Mouse (Mus musculus): ENCODE data around the gene Gm1979.
"Not testable (repeated sequence)": the region's sequence is repeated elsewhere in the genome, so short reads cannot be mapped to it uniquely, and the experiment has no call there.

The Gm1979 gene

DNA sequence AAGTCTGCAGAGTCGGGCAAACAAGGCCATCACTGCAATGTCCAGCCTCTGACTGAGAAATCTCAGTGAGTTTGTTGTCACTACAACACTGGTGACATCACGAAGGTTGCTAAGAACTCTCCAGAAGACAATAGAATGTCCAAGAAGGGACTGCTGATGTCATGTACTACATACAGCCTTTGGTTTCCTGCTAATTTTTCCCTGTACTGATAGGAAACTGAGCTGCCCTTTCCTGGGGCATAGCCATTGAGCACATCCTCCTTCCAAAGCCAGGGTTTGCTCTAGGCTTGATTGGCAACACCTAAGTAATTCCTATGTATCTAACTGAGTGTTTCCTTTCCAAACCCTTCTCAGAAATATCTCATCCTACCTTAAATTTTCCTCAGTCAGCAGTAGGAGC, at the start of gene Gm1979:
TSS of gene Gm1979 (minus strand) at position 101 of the 400 bp plus-strand sequence.
- not testable (repeated sequence) for DNase-seq (ENCODE audit: low read depth in 2 of 2, low spot score in 2 of 2)

DNA sequence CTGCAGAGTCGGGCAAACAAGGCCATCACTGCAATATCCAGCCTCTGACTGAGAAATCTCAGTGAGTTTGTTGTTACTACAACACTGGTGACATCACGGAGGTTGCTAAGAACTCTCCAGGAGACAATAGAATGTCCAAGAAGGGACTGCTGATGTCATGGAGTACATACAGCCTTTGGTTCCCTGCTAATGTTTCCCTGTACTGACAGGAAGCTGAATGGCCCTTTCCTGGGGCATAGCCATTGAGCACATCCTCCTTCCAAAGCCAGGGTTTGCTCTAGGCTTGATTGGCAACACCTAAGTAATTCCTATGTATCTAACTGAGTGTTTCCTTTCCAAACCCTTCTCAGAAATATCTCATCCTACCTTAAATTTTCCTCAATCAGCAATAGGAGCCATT, 34.9 kb upstream of the Gm1979 start, which contains the start of gene Speer4a:
TSS of gene Speer4a (minus strand) at position 101 of the 400 bp plus-strand sequence.
- DNase-seq (ENCODE audit: low read depth in 2 of 2, low spot score in 2 of 2) = not testable (repeated sequence)

DNA sequence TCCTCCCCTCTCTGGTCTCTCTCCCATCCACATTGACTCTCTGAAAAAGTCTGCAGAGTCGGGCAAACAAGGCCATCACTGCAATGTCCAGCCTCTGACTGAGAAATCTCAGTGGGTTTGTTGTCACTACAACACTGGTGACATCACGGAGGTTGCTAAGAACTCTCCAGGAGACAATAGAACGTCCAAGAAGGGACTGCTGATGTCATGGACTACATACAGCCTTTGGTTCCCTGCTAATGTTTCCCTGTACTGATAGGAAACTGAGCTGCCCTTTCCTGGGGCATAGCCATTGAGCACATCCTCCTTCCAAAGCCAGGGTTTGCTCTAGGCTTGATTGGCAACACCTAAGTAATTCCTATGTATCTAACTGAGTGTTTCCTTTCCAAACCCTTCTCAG, 18.2 kb upstream of the Gm1979 start, which contains the start of gene Gm5862:
TSS of gene Gm5862 (minus strand) at position 101 of the 400 bp plus-strand sequence.
- DNase-seq (ENCODE audit: low read depth in 2 of 2, low spot score in 2 of 2) = not testable (repeated sequence)

DNA sequence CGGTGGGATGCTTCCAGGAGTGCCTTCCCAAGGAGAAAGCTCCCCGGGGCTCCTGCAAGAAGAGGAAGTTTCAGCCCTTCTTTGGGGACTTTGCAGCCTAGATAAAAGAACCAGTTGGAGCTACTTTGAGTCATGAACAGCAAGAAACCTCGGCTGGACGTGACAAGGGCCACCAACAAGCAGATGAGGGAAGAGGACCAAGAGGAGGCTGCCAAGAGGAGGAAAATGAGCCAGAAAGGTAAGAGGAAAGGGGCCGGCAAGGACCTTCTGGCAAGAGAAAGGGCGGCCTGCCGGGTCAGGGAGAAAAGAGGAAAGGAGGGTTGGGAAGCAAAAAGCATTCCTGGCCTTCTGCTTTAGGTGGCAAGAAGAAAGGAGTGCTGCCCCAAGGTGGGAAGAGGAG, 3.1 kb upstream of the Gm1979 start:
- not testable (repeated sequence) for DNase-seq (ENCODE audit: low read depth in 2 of 2, low spot score in 2 of 2)

DNA sequence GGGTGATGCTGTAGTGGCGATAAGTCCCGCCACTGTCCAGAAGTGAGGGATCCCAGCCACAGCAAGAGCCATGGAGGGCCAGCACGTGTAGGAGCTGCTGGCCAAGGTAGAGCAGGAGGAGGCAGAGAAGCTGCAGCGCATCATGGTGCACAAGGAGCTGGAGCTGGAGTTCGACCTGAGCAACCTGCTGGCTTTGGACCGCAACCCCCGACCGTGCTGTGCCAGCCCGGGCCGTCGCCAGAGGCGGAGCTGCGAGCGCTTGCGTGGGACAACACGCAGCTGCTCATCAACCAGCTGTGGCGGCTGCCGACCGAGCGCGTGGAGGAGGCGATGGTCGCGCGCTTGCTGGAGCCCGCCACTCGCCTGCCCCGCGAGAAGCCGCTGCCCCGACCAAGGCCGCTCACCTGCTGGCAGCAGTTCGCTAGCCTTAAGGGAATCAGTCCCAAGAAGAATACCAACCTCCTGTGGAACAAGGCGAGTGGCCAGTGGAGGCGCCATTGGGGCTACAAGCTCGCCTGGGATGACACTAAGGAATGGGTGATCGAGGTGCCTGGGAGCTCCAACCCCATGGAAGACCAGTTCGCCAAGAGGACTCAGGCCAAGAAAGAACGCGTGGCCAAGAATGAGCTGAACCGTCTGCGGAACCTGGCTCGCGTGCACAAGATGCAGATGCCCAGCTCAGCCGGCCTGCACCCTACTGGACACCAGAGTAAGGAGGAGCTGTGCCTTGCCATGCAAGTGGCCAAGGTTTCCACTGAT, 2.5 kb upstream of the Gm1979 start:
- not testable (repeated sequence) for DNase-seq (ENCODE audit: low read depth in 2 of 2, low spot score in 2 of 2)

DNA sequence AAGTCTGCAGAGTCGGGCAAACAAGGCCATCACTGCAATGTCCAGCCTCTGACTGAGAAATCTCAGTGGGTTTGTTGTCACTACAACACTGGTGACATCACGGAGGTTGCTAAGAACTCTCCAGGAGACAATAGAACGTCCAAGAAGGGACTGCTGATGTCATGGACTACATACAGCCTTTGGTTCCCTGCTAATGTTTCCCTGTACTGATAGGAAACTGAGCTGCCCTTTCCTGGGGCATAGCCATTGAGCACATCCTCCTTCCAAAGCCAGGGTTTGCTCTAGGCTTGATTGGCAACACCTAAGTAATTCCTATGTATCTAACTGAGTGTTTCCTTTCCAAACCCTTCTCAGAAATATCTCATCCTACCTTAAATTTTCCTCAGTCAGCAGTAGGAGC, 16.0 kb downstream of the Gm1979 start, which contains the start of gene Gm21698:
TSS of gene Gm21698 (minus strand) at position 101 of the 400 bp plus-strand sequence.
- DNase-seq (ENCODE audit: low read depth in 2 of 2, low spot score in 2 of 2) = not testable (repeated sequence)

DNA sequence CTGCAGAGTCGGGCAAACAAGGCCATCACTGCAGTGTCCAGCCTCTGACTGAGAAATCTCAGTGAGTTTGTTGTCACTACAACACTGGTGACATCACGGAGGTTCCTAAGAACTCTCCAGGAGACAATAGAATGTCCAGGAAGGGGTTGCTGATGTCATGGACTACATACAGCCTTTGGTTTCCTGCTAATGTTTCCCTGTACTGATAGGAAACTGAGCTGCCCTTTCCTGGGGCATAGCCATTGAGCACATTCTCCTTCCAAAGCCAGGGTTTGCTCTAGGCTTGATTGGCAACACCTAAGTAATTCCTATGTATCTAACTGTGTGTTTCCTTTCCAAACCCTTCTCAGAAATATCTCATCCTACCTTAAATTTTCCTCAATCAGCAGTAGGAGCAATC, 32.0 kb downstream of the Gm1979 start, which contains the start of gene Gm21680:
TSS of gene Gm21680 (minus strand) at position 101 of the 400 bp plus-strand sequence.
- DNase-seq (ENCODE audit: low read depth in 2 of 2, low spot score in 2 of 2) = not testable (repeated sequence)

DNA sequence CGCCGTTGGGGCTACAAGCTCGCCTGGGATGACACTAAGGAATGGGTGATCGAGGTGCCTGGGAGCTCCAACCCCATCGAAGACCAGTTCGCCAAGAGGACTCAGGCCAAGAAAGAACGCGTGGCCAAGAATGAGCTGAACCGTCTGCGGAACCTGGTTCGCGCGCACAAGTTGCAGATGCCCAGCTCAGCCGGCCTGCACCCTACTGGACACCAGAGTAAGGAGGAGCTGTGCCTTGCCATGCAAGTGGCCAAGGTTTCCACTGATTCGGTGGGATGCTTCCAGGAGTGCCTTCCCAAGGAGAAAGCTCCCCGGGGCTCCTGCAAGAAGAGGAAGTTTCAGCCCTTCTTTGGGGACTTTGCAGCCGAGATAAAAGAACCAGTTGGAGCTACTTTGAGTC, 47.5 kb downstream of the Gm1979 start:
- DNase-seq (ENCODE audit: low read depth in 2 of 2, low spot score in 2 of 2) = not testable (repeated sequence)

DNA sequence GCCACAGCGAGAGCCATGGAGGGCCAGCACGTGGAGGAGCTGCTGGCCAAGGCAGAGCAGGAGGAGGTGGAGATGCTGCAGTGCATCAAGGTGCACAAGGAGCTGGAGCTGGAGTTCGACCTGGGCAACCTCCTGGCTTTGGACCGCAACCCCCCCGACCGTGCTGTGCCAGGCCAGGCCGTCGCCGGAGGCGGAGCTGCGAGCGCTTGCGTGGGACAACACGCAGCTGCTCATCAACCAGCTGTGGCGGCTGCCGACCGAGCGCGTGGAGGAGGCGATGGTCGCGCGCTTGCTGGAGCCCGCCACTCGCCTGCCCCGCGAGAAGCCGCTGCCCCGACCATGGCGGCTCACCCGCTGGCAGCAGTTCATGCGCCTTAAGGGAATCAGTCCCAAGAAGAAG, 48.0 kb downstream of the Gm1979 start:
- not testable (repeated sequence) for DNase-seq (ENCODE audit: low read depth in 2 of 2, low spot score in 2 of 2)

DNA sequence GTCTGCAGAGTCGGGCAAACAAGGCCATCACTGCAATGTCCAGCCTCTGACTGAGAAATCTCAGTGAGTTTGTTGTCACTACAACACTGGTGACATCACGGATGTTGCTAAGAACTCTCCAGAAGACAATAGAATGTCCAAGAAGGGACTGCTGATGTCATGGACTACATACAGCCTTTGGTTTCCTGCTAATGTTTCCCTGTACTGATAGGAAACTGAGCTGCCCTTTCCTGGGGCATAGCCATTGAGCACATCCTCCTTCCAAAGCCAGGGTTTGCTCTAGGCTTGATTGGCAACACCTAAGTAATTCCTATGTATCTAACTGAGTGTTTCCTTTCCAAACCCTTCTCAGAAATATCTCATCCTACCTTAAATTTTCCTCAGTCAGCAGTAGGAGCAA, 50.3 kb downstream of the Gm1979 start, which contains the start of gene Gm21671:
TSS of gene Gm21671 (minus strand) at position 101 of the 400 bp plus-strand sequence.
- DNase-seq (ENCODE audit: low read depth in 2 of 2, low spot score in 2 of 2) = not testable (repeated sequence)
